7 mouse cellular contexts compared by ENCODE assay signal in genomic region chr1:182955047-182955620, GRCm38 (mm10). TPM values are rescaled to one million over a fixed set of nuclear protein-coding genes. Genes with fewer than 3 reads are reported as not detected.
A peak's percentile ranks its signal among the peaks of the same experiment; 100 is the strongest.
DNase-seq lines count a peak whose midpoint lies in the region; ATAC-seq and TF ChIP-seq lines count a peak whose summit lies in the region.

No protein-coding gene starts in this region.

- 11% methylated on average over 15 of the region's 15 CpGs for WGBS in bone marrow, adult 2 months
- 27% methylated on average over 15 of the region's 15 CpGs for WGBS in hindbrain, embryonic 15.5 days
- 17% methylated on average over 15 of the region's 15 CpGs for WGBS in lung, embryonic 14.5 days
- WGBS in stomach, embryonic 16.5 days = 18% methylated on average over 15 of the region's 15 CpGs

- peak overlapping the region; percentile 65 for H3K4me3 ChIP-seq in E14TG2a.4 (replicated peaks; ENCODE audit: low read length)
- peak overlapping the region; percentile 67 for H3K4me3 ChIP-seq in bone marrow, adult 2 months (replicated peaks; ENCODE audit: control insufficient read depth, low read depth, low read length)
- H3K4me3 ChIP-seq in hindbrain, embryonic 15.5 days = peak overlapping the region; percentile 34
- H3K4me3 ChIP-seq in lung, embryonic 14.5 days (ENCODE audit: low read depth, low read length) = peak overlapping the region; percentile 39
- H3K4me3 ChIP-seq in stomach, embryonic 16.5 days (replicated peaks; ENCODE audit: low read length) = peak overlapping the region; percentile 54

- no peak for TF ChIP-seq POLR2A in bone marrow, adult 2 months (IDR thresholded peaks at IDR 0.05; ENCODE audit: borderline replicate concordance, control insufficient read depth, low read depth, low read length)

- H3K4me1 ChIP-seq in E14TG2a.4 (replicated peaks; ENCODE audit: low read depth, low read length) = peaks cover 46% of the 10 kb centered on the region
- H3K4me1 ChIP-seq in bone marrow, adult 2 months (ENCODE audit: control insufficient read depth, insufficient read depth, low read length) = peaks cover 6% of the 10 kb centered on the region
- peaks cover 34% of the 10 kb centered on the region for H3K4me1 ChIP-seq in hindbrain, embryonic 15.5 days (replicated peaks)
- peaks cover 18% of the 10 kb centered on the region for H3K4me1 ChIP-seq in lung, embryonic 14.5 days (ENCODE audit: insufficient read depth)
- H3K4me1 ChIP-seq in stomach, embryonic 16.5 days (ENCODE audit: control insufficient read depth, insufficient read depth, low read length) = peaks cover 26% of the 10 kb centered on the region

- H3K27ac ChIP-seq in bone marrow, adult 2 months (ENCODE audit: control insufficient read depth, insufficient read depth, low read depth, low read length, poor library complexity) = peak overlapping the region; percentile 57
- H3K27ac ChIP-seq in hindbrain, embryonic 15.5 days (replicated peaks) = no peak overlapping the region
- H3K27ac ChIP-seq in lung, embryonic 14.5 days (ENCODE audit: low read depth) = peak overlapping the region; percentile 48; the same call in 1 of the 2 replicates
- peak overlapping the region; percentile 54 for H3K27ac ChIP-seq in stomach, embryonic 16.5 days (ENCODE audit: low read length)

- H3K9me3 ChIP-seq in E14TG2a.4 (ENCODE audit: low read length) = no peaks in the 10 kb centered on the region
- H3K9me3 ChIP-seq in hindbrain, embryonic 15.5 days = no peaks in the 10 kb centered on the region
- H3K9me3 ChIP-seq in lung, embryonic 14.5 days (ENCODE audit: low read depth, low read length) = no peaks in the 10 kb centered on the region
- H3K9me3 ChIP-seq in stomach, embryonic 16.5 days (replicated peaks; ENCODE audit: control insufficient read depth, low read length) = no peaks in the 10 kb centered on the region

- no peaks in the 10 kb centered on the region for H3K36me3 ChIP-seq in E14TG2a.4 (ENCODE audit: insufficient read depth, low read length)
- H3K36me3 ChIP-seq in hindbrain, embryonic 15.5 days = no peaks in the 10 kb centered on the region
- H3K36me3 ChIP-seq in lung, embryonic 14.5 days (ENCODE audit: insufficient read depth) = no peaks in the 10 kb centered on the region
- H3K36me3 ChIP-seq in stomach, embryonic 16.5 days (ENCODE audit: control insufficient read depth, insufficient read depth, low read length) = no peaks in the 10 kb centered on the region

- no peak for DNase-seq in lung, embryonic 14.5 days
- no peak for DNase-seq in right cerebral cortex, postnatal 4 days
- no peak for DNase-seq in left cerebral cortex, adult 18-20 months (ENCODE audit: low spot score in 2 of 2)

- TF ChIP-seq CTCF in E14TG2a.4 (conservative IDR thresholded peaks at IDR 0.05; ENCODE audit: low read length) = no peak
- no peak for TF ChIP-seq CTCF in bone marrow, adult 2 months (IDR thresholded peaks at IDR 0.05; ENCODE audit: control insufficient read depth, insufficient read depth, low read length)
- no peak for TF ChIP-seq CTCF in lung, embryonic 14.5 days (IDR thresholded peaks at IDR 0.05; ENCODE audit: low read depth)

- ATAC-seq in hindbrain, embryonic 15.5 days (ENCODE audit: low FRiP score, low read depth) = no peak
- ATAC-seq in lung, embryonic 14.5 days (ENCODE audit: insufficient read depth) = no peak
- no peak for ATAC-seq in stomach, embryonic 16.5 days (ENCODE audit: insufficient read depth, low FRiP score)

- peaks cover 67% of the 10 kb centered on the region for H3K27me3 ChIP-seq in E14TG2a.4 (ENCODE audit: insufficient read depth, low read length)
- no peaks in the 10 kb centered on the region for H3K27me3 ChIP-seq in hindbrain, embryonic 15.5 days
- no peaks in the 10 kb centered on the region for H3K27me3 ChIP-seq in lung, embryonic 14.5 days (ENCODE audit: insufficient read depth, low read length)
- no peaks in the 10 kb centered on the region for H3K27me3 ChIP-seq in stomach, embryonic 16.5 days (ENCODE audit: control insufficient read depth, insufficient read depth, low read length)

- H3K9ac ChIP-seq in hindbrain, embryonic 15.5 days = peak overlapping the region; percentile 35; the same call in 1 of the 2 replicates
- H3K9ac ChIP-seq in lung, embryonic 14.5 days = peak overlapping the region; percentile 50
- H3K9ac ChIP-seq in stomach, embryonic 16.5 days (ENCODE audit: low read length) = peak overlapping the region; percentile 73

- H3K4me2 ChIP-seq in hindbrain, embryonic 15.5 days = peak overlapping the region; percentile 65
- H3K4me2 ChIP-seq in lung, embryonic 14.5 days = peak overlapping the region; percentile 70
- H3K4me2 ChIP-seq in stomach, embryonic 16.5 days (ENCODE audit: low read depth, low read length) = peak overlapping the region; percentile 82

RNA-seq across cellular contexts. Expression of gene Tlr5, which starts 0.5 kb away (rescaled TPM):
- polyA plus RNA-seq in bone marrow, adult 2 months (2011; ENCODE audit: insufficient read depth, insufficient read length, low replicate concordance, missing spikeins) = 1.0 and 1.6 TPM in 2 replicates
- 0.22 and 0.31 TPM in 2 replicates for polyA plus RNA-seq in hindbrain, embryonic 15.5 days (2015; fragmentation: Nextera tagmentation; extraction: Ambion mirVana)
- polyA plus RNA-seq in lung, embryonic 14.5 days (2014; fragmentation: Nextera tagmentation; extraction: Ambion mirVana) = 1.2 and 1.8 TPM in 2 replicates
- 2.5 and 4.0 TPM in 2 replicates for polyA plus RNA-seq in stomach, embryonic 16.5 days (2015; fragmentation: Nextera tagmentation; extraction: Ambion mirVana)
- total RNA-seq in left cerebral cortex, adult 18-20 months (2021) = under 1 TPM; 0.28 to 0.30 TPM
